Mouse (Mus musculus) heart, embryonic 12.5 days (tissue): ENCODE results near the gene I830077J02Rik. TPM values are rescaled to one million over a fixed set of nuclear protein-coding genes. Genes with fewer than 3 reads are reported as not detected.
"Not testable (repeated sequence)": the region's sequence is repeated elsewhere in the genome, so short reads cannot be mapped to it uniquely, and the experiment has no call there.

Experiments used
- ATAC-seq: fragments of 200-750 bp; cut with Nextera tagmentation; 2 replicates; pipeline ENCODE4 v1.8.0; 2017; ENCODE audit warnings: moderate TSS enrichment, moderate library complexity; ENCODE audit not compliant: insufficient number of reproducible peaks, low FRiP score
- H3K27ac ChIP-seq: fragments of 300-500 bp; sonication (generic); 2 replicates; pipeline ENCODE4 v1.5.1; 2016; ENCODE audit warnings: mild to moderate bottlenecking, moderate library complexity; ENCODE audit not compliant: poor library complexity, severe bottlenecking
- H3K27me3 ChIP-seq: fragments of 300-500 bp; sonication (generic); replicated peaks from 2 replicates; pipeline ENCODE4 v1.6.1; 2016; ENCODE audit warnings: mild to moderate bottlenecking, moderate library complexity
- H3K36me3 ChIP-seq: fragments of 300-500 bp; sonication (generic); 2 replicates; pipeline ENCODE4 v1.6.1; 2016; ENCODE audit warnings: mild to moderate bottlenecking, moderate library complexity
- H3K4me1 ChIP-seq: fragments of 300-500 bp; sonication (generic); replicated peaks from 2 replicates; pipeline ENCODE4 v1.6.1; 2016; ENCODE audit warnings: mild to moderate bottlenecking
- H3K4me2 ChIP-seq: fragments of 300-500 bp; sonication (generic); 2 replicates; pipeline ENCODE4 v1.6.1; 2016; ENCODE audit warnings: mild to moderate bottlenecking, moderate library complexity
- H3K4me3 ChIP-seq: fragments of 300-500 bp; sonication (generic); 2 replicates; pipeline ENCODE4 v1.5.1; 2016; ENCODE audit warnings: mild to moderate bottlenecking
- H3K9ac ChIP-seq: fragments of 300-500 bp; sonication (generic); 2 replicates; pipeline ENCODE4 v1.6.1; 2016; ENCODE audit warnings: mild to moderate bottlenecking, moderate library complexity
- H3K9me3 ChIP-seq: fragments of 300-500 bp; sonication (generic); replicated peaks from 2 replicates; pipeline ENCODE4 v1.6.1; 2016; ENCODE audit warnings: mild to moderate bottlenecking, moderate library complexity
- WGBS: fragments of 180-500 bp; shearing (Covaris S2); methylation state at CpG from one replicate; pipeline ENCODE4 v1.1.7; 2016; 5-methylcytosine and 5-hydroxymethylcytosine counted together
- polyA plus RNA-seq: library from polyadenylated mRNA; unstranded; fragments of >200 nt; fragmentation: Nextera tagmentation; extraction: Ambion mirVana; gene quantifications from 2 replicates; pipeline ENCODE4 v1.2.1, GENCODE M21; 2016

I830077J02Rik gene
- polyA plus RNA-seq, 1 experiment from 2014 or later: 2.1 TPM

DNA sequence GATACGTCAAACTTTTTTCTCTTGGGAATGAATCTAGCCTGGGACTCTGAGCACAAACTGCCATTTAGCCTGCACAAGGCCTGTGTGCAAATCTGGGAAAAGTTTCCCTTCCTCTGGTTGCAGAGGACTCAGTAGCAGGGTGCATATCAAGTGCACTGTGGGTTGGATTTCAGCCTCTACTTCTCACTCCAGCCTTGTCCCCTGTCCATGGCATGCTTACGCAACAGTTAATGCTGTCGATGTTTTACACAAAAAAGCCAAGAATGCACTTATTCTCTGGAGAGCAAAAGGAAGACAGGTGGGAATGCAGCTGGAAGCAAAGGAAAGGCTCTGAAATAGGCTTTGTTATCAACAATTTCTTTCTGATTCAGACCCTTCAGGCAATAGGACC lies 14.1 kb downstream of the I830077J02Rik start:
- no peaks in the 10 kb centered on the region for H3K9me3 ChIP-seq
- peaks cover 31% of the 10 kb centered on the region for H3K4me1 ChIP-seq
- no peak overlapping the region for H3K9ac ChIP-seq
- no peaks in the 10 kb centered on the region for H3K27me3 ChIP-seq
- no peak overlapping the region for H3K4me2 ChIP-seq
- WGBS: 61% methylated on average over 3 of the region's 3 CpGs
- peak overlapping the region; percentile 52; the same call in 1 of the 2 replicates for H3K27ac ChIP-seq
- ATAC-seq: no peak
- no peaks in the 10 kb centered on the region for H3K36me3 ChIP-seq
- H3K4me3 ChIP-seq: no peak overlapping the region

DNA sequence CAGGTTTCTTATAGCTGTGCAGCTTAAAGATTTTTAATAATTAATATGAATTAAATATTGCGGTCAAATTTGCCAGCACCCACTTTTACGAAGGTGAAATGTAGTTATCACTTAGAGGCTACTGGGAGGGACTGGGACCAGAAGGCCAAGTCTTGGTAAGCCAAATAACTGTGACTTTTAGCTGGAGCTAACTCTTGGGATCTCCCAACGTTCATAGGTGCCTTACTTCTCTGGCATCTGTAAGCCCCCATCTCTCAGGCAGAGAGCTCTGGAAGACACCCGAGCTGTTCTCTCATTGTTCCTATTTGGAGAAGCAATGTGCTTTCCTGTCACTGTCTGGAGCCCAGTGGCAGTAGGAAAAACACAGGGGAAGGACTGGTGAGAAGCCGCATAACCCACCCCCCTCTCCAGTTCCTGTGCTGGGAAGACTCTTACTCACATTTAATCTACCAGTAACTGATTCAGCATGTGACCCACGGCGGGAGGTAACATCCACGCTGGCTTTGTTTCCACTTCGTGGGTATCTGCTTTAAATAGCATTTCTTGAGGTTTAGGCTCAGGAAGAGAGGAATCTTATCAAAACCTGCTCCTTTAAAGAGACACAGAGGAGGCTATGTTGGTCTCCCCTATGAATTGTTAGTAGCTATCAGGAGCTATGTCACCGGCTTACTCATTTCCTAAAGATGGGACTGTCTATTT lies 14.7 kb downstream of the I830077J02Rik start:
- 32% methylated on average over 10 of the region's 10 CpGs for WGBS
- Histone ChIP-seq H3K36me3 (no peaks in the 10 kb centered on the region), H3K4me1 (peaks cover 32% of the 10 kb centered on the region), H3K9ac (no peak overlapping the region), H3K4me2 (peak overlapping the region; percentile 3; the same call in 1 of the 2 replicates), H3K27ac (peak overlapping the region; percentile 52), H3K27me3 (no peaks in the 10 kb centered on the region), H3K4me3 (no peak overlapping the region), H3K9me3 (no peaks in the 10 kb centered on the region)
- ATAC-seq: peak; percentile 54; the same call in 1 of the 2 replicates

DNA sequence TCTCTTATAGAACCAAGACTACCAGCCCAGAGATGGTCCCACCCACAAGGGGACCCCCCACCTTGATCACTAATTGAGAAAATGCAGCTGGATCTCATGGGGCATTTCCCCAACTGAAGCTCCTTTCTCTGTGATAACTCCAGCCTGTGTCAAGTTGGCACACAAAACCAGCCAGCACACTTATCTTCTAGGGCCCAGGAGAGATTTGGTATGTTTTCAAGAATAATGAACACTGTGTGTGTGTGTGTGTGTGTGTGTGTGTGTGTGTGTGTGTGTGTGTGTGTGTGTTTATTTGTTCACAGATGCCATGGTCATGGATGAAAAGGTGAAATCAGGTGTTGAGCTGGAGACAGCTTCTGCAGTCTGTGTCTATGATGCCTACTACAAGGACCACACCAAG lies 16.0 kb downstream of the I830077J02Rik start:
- H3K4me1 ChIP-seq: peaks cover 40% of the 10 kb centered on the region
- not testable (repeated sequence) for H3K4me3 ChIP-seq, H3K36me3 ChIP-seq, H3K9me3 ChIP-seq, ATAC-seq, H3K27me3 ChIP-seq, H3K27ac ChIP-seq, H3K4me2 ChIP-seq, H3K9ac ChIP-seq

DNA sequence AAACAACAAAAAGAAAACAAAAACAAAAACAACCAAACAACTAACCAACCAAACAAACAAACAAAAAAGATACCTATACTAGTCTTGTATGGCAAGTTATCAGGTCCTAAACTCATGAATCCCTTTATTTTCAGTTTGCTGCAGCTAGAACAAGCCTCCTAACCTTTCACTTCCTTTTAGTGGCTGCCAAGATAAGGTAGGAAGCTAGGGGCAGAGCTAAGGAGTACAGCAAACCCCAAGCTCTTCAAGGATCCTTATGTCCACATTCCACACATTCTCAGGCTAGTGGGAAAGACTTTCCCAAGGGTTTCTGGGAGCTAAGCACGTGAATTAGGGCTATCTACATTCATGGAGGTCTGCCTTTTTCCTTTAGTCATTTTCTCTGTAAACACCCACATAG lies 17.2 kb downstream of the I830077J02Rik start:
- 14% methylated on average over 1 of the region's 1 CpGs for WGBS
- H3K27me3 ChIP-seq: 0 out of 2 replicates have a peak, but pooled peaks cover 7% of the 10 kb centered on the region
- H3K4me1 ChIP-seq: peaks cover 40% of the 10 kb centered on the region
- H3K36me3 ChIP-seq: no peaks in the 10 kb centered on the region
- H3K4me3 ChIP-seq: no peak overlapping the region
- ATAC-seq: no peak
- no peaks in the 10 kb centered on the region for H3K9me3 ChIP-seq
- no peak overlapping the region for H3K4me2 ChIP-seq
- no peak overlapping the region for H3K27ac ChIP-seq
- H3K9ac ChIP-seq: no peak overlapping the region

DNA sequence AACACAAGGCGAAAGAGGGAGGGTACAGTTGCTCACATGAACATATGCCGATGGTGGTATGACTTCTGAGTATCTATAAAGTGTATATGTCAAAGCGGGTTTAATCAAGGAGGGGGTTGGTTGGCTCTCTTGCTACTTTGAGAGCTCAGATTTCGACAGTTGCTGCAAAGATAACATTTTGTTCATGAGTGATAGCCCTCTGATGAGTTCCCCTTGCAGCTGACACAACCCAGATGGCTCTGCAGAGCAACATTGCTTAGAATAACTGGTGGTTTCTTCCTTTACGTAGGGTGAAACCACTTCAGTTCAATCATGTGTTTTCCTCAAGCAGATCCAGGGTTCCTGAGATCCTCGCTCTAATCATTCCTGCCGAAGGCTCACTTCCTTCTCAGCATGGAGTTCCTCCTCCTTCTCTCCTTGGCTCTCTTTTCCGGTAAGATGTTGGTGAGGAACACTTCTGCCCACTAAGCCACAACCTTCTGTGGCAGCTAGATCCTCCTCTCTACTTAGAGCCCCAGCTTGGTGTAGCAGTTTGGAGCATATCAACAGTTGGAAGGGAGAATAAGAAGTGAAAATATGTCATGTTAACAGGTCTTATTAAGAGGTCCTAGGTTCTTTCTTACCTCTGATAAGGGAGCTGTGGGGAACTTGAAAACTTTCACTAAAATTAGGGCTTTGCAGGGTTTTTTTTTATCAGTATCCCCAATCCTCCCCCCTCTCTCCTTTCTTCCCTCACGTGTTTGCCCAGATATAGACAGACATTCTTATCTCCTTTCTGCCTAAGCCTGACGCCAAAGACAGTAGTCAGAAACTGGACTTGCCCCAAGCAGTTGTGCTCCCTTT lies 18.4 kb downstream of the I830077J02Rik start:
- Histone ChIP-seq H3K9ac (no peak overlapping the region), H3K4me1 (peaks cover 40% of the 10 kb centered on the region), H3K4me3 (no peak overlapping the region), H3K27ac (peak overlapping the region; percentile 65), H3K36me3 (no peaks in the 10 kb centered on the region), H3K9me3 (no peaks in the 10 kb centered on the region), H3K4me2 (peak overlapping the region; percentile 37), H3K27me3 (0 out of 2 replicates have a peak, but pooled peaks cover 9% of the 10 kb centered on the region)
- ATAC-seq: peak; percentile 52; the same call in 1 of the 2 replicates
- 12% methylated on average over 10 of the region's 10 CpGs for WGBS

DNA sequence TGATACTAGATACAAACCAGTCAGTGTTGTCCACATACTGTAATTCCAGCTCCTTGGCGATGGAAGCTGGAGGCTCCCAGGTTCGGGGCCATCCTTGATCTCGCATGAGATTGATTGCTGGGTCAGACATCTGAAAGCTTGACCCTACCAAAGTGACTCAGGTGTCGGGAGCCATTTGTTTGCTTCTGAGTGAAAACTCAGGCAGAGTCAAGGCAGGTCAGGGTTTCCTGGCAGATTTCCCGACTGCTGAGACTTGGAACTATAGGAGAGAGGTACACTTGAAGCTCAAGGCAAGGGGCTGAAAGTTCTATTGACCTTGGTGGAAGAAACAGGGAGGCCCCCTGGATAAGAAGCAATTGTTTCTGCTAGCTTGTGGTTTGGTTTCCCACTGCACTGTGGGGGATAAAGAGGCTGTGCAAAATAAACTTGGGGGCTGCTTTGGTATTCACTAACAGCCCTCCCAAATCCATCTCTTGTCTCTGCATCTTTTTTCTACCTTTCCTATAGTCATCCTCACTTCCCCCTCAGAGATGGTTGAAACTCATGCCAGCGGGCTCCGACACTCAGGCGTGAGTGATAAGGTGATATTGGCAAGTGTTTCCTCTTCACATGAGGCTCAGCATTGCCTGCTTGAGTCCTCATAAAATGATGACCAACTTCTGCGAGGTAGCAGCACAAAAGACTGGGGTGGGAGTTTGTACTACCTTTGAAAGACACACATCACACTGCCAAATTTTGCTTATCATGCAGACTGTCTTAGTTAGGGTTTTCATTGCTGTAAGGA lies 20.2 kb downstream of the I830077J02Rik start:
- Histone ChIP-seq H3K27ac (no peak overlapping the region), H3K4me1 (peaks cover 40% of the 10 kb centered on the region), H3K9ac (no peak overlapping the region), H3K27me3 (0 out of 2 replicates have a peak, but pooled peaks cover 9% of the 10 kb centered on the region), H3K9me3 (no peaks in the 10 kb centered on the region), H3K4me2 (no peak overlapping the region), H3K36me3 (no peaks in the 10 kb centered on the region), H3K4me3 (no peak overlapping the region)
- no peak for ATAC-seq
- WGBS: 55% methylated on average over 9 of the region's 9 CpGs

DNA sequence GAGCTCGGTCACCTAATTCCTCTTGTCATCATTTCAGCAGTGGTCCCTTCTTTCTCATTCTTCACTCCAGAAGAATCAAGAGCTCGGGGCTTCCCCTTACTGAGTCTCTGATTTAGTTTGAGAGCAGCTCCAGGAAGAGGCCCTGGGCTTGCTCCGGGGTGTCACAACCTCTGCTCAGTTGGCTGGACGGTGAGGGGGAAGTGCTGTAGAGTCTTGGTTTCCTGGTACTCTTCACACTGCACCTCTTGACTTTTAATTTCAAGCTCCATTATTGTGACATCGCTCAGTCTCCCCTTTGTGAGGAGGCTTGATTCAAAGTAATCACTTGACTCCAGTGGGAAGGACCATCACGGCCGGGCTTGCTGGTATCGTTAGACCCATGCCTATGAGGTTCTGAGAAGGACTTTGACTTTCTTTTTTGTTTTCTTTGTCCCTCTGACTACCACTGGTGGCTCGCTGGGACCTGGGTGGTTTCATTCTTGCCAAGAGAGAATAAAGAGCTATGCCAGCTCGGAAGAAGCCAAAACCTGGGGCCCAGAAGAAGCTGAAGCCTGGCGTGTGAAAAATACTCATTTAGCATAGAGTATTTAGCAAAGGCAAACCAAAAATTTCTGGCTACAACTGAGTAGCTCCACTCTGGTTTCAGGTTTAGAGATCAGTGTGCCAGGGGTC lies 21.8 kb downstream of the I830077J02Rik start:
- no peak for ATAC-seq
- Histone ChIP-seq H3K9ac (no peak overlapping the region), H3K4me2 (no peak overlapping the region), H3K4me3 (no peak overlapping the region), H3K36me3 (no peaks in the 10 kb centered on the region), H3K4me1 (peaks cover 40% of the 10 kb centered on the region), H3K27me3 (0 out of 2 replicates have a peak, but pooled peaks cover 9% of the 10 kb centered on the region), H3K9me3 (no peaks in the 10 kb centered on the region), H3K27ac (no peak overlapping the region)
- 72% methylated on average over 11 of the region's 11 CpGs for WGBS

DNA sequence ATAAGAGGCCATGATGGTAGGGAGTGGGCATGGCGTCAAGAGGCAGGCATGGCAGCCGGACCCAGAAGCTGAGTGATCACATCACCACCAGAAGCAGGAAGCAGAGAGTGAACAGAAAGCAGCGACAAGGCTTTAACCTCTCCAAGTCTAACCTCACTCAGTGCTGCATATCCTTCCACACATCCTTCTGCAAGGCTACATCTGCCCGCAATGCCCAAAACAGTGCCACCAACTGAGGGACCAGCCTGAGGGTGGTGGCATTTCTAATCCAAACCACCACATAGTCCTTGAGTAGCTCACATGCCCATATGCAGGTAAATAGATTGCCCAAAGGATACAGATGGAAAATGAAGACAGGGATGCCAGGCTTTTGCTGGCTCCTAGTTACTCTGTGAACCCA lies 23.5 kb downstream of the I830077J02Rik start:
- no peaks in the 10 kb centered on the region for H3K9me3 ChIP-seq
- H3K9ac ChIP-seq: no peak overlapping the region
- no peaks in the 10 kb centered on the region for H3K36me3 ChIP-seq
- no peak overlapping the region for H3K4me3 ChIP-seq
- 89% methylated on average over 4 of the region's 4 CpGs for WGBS
- H3K27ac ChIP-seq: no peak overlapping the region
- no peak overlapping the region for H3K4me2 ChIP-seq
- peaks cover 26% of the 10 kb centered on the region for H3K4me1 ChIP-seq
- ATAC-seq: no peak
- H3K27me3 ChIP-seq: 0 out of 2 replicates have a peak, but pooled peaks cover 14% of the 10 kb centered on the region

DNA sequence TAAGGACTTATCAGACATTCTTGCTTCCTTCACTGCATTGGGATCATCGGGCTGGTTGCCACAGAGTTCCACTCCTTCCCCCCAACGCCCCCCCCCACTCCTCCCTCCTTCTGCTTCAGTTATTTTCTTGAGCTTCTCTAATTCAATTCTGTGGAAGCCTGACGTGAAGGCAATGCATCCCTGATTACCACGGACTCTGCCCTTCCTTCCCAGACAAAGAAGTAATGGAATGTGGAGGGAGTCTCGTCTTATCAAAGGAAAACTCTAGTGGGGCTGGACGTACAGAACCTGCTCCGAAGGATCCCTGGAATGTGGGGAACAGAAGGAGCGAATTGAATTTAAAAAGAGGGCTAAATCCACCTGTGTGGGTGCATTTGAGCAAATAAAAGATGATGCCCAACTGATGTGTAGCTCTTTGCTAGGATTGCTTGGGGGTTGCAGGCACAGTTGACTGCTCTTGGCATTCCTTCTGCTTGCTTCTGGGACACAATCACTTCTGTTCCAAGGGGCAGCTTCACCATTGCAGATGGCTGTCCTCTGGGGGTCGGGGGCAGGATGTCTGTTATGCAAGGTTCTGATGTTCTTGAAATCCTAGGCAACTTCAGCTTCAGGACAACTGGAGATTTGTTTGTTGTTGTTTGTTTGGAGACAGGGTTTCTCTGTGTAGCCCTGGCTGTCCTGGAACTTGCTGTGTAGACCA lies 24.4 kb downstream of the I830077J02Rik start:
- no peak for ATAC-seq
- H3K4me3 ChIP-seq: no peak overlapping the region
- no peaks in the 10 kb centered on the region for H3K9me3 ChIP-seq
- H3K36me3 ChIP-seq: no peaks in the 10 kb centered on the region
- 28% methylated on average over 9 of the region's 9 CpGs for WGBS
- no peak overlapping the region for H3K9ac ChIP-seq
- H3K4me1 ChIP-seq: peaks cover 18% of the 10 kb centered on the region
- H3K27me3 ChIP-seq: 0 out of 2 replicates have a peak, but pooled peaks cover 15% of the 10 kb centered on the region
- no peak overlapping the region for H3K27ac ChIP-seq
- no peak overlapping the region for H3K4me2 ChIP-seq

DNA sequence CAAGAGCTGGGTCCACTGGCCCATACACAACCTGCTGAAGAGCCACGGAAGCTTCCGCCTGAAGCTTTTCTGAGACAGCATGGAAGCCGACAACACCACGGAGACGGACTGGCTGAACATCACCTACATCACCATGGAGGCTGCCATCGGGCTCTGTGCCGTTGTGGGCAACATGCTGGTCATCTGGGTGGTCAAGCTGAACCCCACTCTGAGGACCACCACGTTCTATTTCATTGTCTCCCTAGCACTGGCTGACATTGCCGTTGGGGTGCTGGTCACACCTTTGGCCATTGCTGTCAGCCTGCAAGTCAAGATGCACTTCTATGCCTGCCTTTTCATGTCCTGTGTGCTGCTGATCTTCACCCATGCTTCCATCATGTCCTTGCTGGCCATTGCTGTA lies 27.7 kb downstream of the I830077J02Rik start:
- Histone ChIP-seq H3K9me3 (no peaks in the 10 kb centered on the region), H3K36me3 (no peaks in the 10 kb centered on the region), H3K9ac (no peak overlapping the region), H3K4me3 (no peak overlapping the region), H3K4me1 (peaks cover 11% of the 10 kb centered on the region), H3K27me3 (peaks cover 31% of the 10 kb centered on the region), H3K27ac (no peak overlapping the region), H3K4me2 (no peak overlapping the region)
- WGBS: 92% methylated on average over 9 of the region's 9 CpGs
- no peak for ATAC-seq
